Mouse (Mus musculus) G1E-ER4 (cell line): Measurements from ENCODE around the gene Tmem53. TPM values are rescaled to one million over a fixed set of nuclear protein-coding genes. Genes with fewer than 3 reads are reported as not detected.

Experiments
- GATA1 ChIP-seq: IDR thresholded peaks from one replicate; pipeline ENCODE4 v1.8.0; 2012; ENCODE audit warnings: low read length, inconsistent platforms
- polyA plus RNA-seq: library from polyadenylated mRNA; stranded (reverse); fragments of >175 nt; gene quantifications from 2 replicates; pipeline ENCODE4 v1.2.3, GENCODE M21; 2012

Tmem53 gene
- polyA plus RNA-seq, 1 experiment = not detected

DNA sequence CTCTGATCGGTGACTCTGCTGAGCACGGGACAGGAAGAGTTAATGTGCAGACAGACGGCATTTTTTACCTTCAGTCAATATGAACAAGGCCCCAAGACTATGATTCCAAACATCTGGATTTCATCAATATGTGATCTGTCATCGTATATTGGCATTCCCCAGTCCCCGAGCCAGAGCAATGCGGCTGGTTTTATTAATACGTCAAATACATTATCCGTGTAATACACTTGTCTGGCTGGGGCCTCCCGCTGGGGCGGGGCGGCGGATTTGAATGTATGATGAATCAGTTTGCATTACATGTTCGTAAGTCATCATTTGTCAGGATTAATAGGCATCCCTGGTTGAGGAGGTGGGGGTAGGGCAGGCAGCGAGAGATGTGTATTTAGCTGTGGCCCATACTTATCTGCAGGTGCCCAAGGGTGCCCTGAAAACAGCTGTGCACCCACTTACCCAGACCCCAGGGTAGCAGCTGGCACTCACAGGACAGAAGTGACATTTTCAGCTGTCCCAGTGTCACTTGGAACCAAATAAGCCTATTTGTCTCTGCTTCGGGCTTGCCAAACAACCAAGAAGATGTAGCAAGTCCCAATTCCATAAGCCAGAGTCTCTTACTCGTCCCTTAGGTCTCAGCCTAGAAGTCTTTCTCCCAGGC lies 63.2 kb downstream of the Tmem53 start:
- no peak for TF ChIP-seq GATA1

DNA sequence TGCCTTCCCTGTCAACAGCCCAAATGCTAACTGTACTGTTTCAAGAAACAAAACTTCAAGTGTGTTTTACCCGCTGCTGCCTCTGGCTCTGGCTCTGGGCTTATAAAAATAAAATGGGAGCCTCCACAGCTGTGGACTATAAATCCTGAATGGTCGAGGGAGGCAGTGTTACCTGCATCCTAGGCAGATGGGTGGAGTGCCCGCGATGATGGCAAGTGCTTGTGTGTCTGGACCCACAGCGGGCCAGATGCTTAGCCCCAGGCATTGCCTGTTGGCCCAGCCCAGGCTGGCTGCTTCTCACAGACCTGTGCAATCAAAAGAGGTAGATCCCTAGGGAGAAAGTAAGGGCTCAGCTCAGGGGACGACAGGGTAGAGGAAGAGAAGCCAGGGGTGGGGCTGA lies 65.0 kb downstream of the Tmem53 start:
- no peak for TF ChIP-seq GATA1

DNA sequence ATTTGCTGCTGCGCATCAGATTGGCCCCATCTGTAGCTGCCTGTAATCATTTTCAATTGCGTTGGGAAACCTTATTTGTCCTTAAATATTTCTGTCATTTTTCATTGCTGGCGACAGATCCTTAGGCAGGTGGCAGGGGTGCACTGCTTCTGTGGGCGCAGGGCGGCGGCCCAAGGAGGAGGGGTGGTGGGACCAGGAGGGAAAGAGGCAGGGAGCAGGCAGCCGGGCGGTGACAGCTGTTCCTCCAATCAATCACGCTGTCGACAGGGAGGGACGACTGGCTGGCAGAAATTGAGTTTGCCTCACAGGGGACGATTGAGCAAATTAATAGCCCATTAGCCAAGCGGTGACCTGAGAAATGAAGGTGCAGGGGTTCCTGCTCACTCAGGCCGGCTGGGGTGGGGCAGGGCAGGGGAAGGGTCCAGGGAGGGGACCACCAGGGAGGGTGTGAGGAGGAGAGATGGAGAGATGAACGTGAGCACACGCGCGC lies 66.0 kb downstream of the Tmem53 start:
- TF ChIP-seq GATA1 = no peak

Other genes starting within 250 kb of the Tmem53 start
- gene Eif2b3, start 232.5 kb upstream of the Tmem53 start, polyA plus RNA-seq = 4.5 and 6.2 TPM in 2 replicates
- gene Ptch2, start 155.9 kb upstream of the Tmem53 start, polyA plus RNA-seq = 0.17 and 0.18 TPM in 2 replicates
- 22.8 and 27.6 TPM in 2 replicates for gene Btbd19, start 126.2 kb upstream of the Tmem53 start, polyA plus RNA-seq
- 2.6 and 3.4 TPM in 2 replicates for gene Tctex1d4, start 125.2 kb upstream of the Tmem53 start, polyA plus RNA-seq
- 6.5 and 9.7 TPM in 2 replicates for gene Plk3, start 118.0 kb upstream of the Tmem53 start, polyA plus RNA-seq
- 1,721 and 3,762 TPM in 2 replicates for gene Rps8, start 95.7 kb upstream of the Tmem53 start, polyA plus RNA-seq
- gene Kif2c, start 69.3 kb upstream of the Tmem53 start, polyA plus RNA-seq = 7.1 and 12.0 TPM in 2 replicates
- not detected in 2 replicates for gene Armh1, start 174 bp downstream of the Tmem53 start, polyA plus RNA-seq
- gene Rnf220, start 245.1 kb downstream of the Tmem53 start, polyA plus RNA-seq = 112 and 120 TPM in 2 replicates